Mouse (Mus musculus): ENCODE measurements around the gene Zbtb5.
"Not testable (repeated sequence)": the region's sequence is repeated elsewhere in the genome, so short reads cannot be mapped to it uniquely, and the experiment has no call there.

Gene Zbtb5

DNA sequence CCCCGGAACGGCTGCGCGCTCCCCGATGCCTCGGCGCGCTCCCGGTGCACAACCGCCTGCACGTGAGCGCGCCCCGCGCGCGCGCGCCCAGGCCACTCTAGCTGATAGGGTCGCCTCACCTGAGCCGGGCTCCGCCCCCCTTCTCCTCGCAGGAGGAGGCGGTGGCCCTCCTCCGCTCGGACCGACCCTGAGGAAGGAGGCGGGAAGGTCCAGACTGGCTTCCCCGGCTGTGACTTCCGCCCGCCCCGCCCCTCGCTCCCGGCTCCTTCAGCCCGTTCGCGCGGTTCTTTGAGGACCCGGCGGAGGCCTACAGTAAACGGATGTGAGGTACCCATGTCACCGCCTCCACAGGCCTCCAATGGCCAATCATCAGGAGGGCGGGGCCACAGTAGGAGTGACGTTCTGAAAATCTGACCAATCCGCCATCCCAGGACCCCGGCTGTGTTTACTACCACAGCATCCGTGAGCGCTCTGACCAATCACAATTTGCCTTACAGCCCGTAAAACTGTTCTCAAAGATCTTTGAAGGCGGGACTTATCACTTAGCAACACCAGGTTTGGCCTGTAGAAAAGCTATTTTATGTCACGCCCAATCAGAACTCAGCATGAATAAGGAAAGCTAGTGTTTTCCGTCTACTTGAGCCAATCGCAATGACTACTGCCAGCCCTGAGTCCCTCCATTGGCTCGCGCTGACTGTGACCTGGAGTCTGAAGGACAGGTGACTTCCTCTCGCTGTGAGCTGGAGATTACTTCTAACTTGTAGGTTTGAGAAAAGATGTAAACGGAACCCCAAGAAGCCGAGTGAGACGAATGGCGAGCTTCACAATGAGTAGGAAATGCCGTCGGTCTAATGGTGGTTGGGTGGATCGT is at the start of gene Zbtb5:
TSS of gene Zbtb5 (minus strand) at position 308 of the 871 bp plus-strand sequence.
- peak; percentile 100 for DNase-seq (ENCODE audit: extremely low spot score, low read depth, low spot score)

DNA sequence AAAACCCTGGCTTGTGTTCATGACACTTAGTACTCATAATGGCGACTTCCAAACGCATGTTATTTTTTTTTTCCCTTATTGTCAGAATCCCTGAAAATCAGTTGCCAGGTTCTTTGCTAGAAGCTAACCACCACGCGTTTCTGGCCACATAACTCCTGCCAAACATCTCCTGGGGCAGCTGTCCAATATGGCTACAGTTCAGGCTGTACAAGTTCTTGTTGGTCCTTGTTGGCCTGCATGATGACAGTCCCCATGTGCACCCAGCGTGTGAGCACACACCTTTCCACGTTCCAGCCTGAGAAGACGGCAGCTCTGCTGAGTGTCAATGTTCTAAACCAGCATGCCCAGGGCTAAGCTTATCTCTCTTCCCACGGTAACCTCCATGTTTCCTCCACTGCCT is 43.2 kb upstream of the Zbtb5 start:
- DNase-seq (ENCODE audit: extremely low spot score, low read depth, low spot score), result no peak

DNA sequence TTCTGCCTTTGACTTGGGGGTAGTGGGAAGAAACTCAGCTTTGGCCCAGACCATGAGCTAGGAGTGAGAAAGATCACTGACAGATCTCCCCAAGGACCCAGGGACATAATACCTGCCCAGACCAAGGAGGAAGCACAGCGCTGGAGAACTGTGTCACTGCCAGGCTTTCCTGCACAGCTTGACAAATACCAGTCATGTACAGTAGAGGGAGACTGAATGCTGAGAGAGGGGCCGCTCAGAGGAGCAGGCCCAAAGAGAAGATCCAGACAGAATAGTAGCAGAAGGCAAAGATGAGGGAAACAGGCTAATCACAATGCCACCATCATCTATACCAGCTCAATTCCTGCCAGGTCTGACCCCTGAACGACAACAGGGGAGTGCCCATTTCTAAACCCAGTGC is 42.6 kb upstream of the Zbtb5 start:
- no peak for DNase-seq (ENCODE audit: extremely low spot score, low read depth, low spot score)

DNA sequence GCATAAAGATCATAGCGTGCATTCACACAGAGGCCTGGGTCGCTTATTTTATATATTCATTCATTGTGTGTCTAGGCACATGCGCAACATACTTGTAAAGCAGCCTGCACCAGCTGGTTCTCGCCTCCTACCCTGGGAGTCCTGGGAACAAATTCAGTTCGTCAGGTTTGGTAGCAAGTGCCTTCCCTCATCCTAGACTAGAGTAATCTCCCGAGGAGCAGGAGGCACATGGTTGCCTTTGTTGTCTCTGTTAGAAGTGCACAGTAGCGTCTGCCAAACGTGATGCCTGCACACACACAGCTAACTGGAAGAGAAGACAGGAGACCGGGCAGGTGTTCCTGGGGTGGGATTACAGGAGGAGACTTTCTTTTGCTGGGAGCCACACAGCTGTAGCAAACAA is 35.7 kb upstream of the Zbtb5 start:
- no peak for DNase-seq (ENCODE audit: extremely low spot score, low read depth, low spot score)

DNA sequence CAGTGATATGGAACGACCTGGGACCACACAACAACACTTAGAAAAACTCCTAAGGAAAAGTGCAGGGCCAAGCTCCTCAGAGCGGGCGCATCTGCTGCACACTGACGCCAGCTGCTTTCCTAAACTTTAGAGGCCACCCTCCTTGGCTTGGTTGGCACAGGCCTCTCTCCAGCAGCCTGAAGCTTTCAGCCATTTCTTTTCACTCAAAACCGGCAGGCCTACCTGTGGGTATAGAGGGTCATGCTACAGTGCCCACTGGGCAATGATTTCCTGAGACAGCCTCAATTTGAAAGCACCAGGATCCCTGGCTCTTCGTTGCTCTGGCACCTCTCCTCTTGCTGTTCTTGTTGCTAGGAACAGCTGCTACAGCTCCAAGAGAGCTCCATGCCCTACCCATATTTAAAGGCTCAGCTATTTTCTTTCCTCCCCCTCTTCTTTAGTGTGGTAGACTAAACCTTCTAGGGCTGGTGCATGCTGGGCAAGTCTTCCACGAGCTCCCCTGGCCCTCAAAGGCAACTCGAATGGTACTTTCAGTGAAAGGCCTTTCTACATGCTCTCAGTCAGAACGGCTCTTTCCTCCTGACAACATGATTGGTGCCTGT is 35.2 kb upstream of the Zbtb5 start:
- DNase-seq (ENCODE audit: extremely low spot score, low read depth, low spot score), result no peak

DNA sequence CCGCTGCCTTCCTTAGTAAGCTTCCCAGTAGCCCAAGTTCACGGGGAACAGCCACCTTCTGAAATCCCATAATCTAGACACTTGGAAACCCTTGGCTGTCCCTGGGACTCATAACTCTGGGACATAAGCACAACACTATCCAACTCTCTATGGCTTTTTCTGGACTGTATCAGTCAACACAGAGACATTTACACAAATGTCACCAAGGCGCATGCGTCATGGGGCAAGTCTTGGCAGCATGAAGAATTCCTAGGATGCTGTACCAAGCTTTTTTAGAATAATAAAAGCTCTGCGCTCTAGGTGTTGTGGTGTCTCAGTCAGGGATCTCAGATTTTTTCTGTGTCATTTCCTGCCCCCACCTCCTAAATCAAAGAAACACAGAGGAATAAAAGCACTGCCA is 34.5 kb upstream of the Zbtb5 start:
- no peak for DNase-seq (ENCODE audit: extremely low spot score, low read depth, low spot score)

DNA sequence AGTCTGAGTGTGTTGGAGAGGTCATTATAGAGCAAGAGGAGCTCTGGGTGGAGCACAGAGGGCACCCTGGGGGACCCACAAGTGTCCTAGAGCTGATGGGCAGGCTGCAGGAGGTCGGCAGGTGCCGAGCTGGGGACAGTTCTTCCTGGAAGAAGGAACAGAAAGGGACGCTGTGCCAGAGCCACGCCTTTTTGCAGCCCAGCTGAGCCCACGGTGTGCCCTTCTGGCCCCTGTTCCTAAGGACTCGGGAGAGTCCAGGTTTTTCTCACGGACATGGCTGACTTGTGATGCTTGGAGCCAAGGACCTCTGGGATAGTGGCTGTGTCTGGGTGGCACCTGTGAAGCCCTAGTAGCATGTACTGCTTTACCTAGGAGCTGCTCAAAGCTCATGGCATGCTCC is 28.6 kb upstream of the Zbtb5 start:
- no peak for DNase-seq (ENCODE audit: extremely low spot score, low read depth, low spot score)

DNA sequence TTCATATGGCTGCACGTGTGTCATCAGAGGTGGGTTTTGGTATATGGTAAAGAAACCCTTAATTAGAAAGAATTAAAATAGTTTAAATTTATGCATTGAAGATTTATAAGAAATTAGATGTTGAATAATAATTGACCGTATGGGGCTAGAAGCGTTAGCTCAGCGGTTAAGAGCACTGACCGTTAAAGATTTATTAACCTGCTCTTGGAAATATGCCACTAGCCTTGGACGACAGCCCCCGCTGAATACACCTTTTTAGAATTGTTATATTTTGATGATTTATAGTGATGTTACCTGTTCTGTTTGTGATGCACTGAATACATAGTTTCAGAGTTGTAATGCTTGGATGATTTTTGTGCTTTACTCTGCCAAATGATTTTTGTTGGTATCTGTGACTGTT is 27.3 kb upstream of the Zbtb5 start:
- not testable (repeated sequence) for DNase-seq (ENCODE audit: extremely low spot score, low read depth, low spot score)

DNA sequence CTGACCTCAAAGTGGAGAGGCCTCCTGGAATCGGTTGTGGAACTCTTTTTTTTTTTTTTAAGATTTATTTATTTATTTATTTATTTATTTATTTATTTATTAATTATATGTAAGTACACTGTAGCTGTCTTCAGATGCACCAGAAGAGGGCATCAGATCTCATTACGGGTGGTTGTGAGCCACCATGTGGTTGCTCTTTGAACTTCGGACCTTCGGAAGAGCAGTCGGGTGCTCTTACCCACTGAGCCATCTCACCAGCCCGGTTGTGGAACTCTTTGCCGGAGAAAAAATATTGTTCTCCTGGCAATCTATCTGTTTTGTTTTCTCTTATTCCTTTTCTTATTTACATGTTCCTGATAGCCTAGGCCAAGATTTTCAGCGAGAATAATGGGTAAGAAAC is 26.7 kb upstream of the Zbtb5 start:
- DNase-seq (ENCODE audit: extremely low spot score, low read depth, low spot score), result not testable (repeated sequence)

DNA sequence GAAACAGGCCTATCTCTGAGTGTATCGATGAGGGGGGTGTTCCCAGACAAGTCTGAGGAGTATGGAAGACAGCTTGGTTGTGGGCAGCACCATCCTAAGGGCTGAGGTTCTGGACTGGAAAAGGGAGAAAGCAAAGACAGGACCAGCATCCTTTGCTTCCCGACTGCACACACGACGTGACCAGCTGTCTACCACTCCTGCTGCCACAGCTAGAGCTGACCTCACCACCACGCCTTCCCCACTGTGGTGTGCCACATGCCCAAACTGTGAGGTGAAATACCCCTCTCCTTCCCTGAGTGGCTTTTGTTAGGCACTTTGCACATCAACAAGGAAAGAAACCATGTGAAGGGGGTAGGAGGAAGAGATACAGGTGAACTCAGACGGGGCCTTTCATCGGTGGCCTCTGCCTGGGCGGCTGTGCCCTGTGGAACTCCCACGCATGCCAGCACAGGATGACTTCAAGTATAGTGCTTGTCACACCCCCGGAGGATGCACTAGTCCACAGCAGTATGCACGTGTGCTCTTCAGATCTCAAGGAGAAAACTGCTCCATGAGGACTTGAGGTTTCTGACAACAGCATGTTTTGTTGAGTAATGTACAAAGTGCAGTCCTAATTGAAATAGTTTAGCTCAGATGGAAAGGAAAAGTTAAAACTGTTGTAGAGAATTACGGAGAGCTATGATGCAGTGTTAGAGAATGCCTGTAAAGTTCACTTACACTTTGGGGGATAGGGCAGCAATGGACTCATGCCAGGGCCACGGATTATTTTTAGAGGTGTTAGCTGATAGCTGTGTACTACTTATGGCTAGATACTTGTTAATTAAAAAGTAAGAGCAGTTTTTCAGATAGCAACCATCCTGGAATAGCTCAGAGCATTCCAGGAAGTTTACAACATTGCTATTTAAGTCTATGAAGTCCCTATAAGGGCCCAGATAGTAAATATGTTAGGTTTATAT is 25.5 kb upstream of the Zbtb5 start:
- DNase-seq (ENCODE audit: extremely low spot score, low read depth, low spot score), result no peak

DNA sequence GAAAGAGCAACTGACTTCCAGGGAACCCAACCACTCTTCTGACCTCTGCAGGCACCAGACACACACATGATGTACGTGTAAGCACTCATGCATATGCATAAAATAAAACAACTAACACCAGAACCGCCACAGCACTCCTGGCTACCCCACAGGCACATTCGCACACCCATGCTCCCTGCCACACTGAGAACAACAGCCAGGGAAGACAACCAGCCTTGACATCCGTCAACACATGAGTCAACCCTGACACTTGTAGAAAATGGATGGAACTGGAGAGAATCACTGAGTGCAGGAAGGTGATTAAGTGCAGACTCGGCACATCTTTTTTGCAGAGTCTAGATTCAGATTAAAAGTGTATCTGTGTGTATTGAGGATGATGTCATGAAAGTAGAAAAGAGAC is 24.4 kb upstream of the Zbtb5 start:
- DNase-seq (ENCODE audit: extremely low spot score, low read depth, low spot score), result no peak

DNA sequence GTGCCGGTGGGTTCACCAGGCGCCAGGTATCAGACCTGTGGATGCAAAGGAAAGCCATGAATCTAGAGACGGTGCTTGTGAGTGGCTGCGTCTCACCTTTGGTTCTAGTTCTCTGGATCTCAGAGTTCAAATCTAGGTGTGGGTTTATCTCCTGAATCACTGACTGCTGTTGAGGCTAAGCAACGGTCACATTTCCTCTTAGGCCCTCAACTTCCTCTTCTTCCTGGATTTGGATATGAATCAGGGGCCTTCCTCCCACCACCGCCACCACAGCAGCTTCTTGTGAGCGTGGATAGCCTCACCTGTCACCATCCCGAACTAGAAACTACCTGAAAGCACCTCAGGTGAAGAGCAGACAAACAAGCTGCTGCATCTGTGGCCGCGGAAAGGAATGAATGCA is 23.8 kb upstream of the Zbtb5 start:
- no peak for DNase-seq (ENCODE audit: extremely low spot score, low read depth, low spot score)

DNA sequence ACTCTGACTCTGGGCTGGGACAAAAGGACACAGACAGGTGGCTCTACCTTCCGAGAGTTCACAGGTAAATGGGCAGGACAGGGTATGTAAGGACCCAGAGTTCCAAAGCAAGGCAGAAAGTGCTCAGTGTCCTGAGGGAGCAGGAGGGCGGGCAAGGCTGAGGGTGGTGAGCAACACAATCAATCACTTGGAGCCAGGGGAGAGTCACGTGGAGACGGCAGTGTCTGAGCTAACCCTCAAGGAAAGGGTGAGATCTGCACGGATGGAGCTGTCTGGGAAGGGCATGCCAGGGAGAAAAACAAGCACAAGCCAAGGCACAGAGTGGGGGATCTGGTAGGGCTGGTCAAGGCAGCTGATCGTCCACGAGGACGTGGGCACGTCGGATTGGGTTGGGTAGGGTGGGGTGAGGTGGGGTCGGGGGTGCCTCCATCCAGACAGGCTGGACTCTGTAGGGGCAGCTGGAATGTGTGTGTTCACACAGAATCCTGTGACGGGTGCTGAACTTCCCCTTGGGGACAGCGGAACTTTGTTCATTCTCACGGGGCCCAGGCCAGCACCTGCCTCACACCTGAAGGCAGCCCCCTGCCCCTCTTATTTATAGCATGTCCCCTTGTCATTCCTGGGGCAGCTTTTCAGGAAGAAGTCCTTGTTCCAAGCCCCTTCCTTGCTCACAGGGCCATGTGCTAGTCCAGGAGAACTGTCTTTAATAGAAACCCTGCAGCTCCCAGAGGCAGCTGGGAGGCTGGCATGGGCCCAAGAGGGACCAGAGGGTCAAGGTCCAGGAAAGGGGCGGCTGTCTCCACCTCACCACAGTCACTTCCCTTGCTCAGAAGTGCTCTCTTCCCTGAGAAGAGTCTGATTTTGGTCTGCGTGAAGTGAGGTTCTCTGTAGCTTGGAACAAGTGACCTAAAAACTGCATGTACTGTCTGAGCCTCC is 22.7 kb upstream of the Zbtb5 start:
- DNase-seq (ENCODE audit: extremely low spot score, low read depth, low spot score), result no peak

DNA sequence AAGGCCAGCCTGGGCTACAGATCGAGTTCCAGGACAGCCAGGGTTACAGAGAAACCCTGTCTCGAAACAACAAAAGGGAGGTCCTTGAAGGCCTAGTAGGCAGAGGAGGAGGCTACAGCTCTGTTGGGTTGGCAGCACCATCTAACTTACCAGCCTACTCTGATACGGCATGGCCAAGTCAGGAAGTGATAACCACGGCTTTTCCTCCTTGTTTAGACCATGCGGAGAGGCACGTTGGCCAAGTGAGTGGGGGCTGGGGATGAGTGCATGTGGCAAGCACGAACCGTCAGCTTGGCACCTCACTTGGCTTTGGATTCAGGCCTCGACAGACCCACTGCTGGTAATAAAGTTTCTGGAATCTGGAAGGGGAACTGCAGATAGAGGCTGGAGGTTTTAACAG is 20.4 kb upstream of the Zbtb5 start:
- no peak for DNase-seq (ENCODE audit: extremely low spot score, low read depth, low spot score)

DNA sequence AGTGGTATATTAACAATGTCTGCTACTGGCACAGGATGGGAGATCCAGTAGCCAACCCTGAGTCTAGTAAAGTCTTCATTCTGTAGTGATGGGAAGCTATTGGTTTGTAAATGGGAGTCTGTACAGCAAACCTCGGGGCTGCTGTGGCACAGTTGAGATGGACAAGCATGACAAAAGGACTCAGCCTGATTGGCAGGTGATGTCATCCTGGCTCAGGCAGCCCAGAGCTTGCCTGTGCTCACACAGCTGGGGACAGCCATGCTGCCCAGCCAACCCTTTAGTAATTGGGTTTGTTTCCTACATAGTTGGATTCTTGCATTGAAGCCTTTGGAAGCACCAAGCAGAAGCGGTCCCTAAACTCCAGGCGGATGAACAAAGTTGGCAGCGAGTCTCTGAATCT is 14.2 kb upstream of the Zbtb5 start:
- no peak for DNase-seq (ENCODE audit: extremely low spot score, low read depth, low spot score)

DNA sequence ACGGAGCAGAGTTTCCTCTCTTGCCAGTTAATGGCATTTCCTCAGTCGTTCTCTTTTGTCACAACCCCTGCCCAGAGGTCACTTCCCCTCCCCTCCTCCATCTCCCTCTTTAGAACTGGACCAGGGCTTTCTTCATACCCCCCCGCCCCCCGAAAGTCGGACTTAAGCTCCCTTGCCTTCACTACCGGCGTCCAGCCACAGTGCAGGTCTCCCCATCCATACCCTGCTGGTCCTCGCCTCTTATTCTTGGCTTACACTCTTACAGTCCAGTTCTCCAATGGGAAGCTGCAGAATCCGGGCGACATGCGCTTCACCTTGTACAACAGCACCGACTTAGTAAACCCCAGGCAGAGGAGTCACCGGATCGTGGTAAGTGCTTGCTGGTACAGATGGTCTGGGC is 6.8 kb upstream of the Zbtb5 start:
- DNase-seq (ENCODE audit: extremely low spot score, low read depth, low spot score), result no peak

DNA sequence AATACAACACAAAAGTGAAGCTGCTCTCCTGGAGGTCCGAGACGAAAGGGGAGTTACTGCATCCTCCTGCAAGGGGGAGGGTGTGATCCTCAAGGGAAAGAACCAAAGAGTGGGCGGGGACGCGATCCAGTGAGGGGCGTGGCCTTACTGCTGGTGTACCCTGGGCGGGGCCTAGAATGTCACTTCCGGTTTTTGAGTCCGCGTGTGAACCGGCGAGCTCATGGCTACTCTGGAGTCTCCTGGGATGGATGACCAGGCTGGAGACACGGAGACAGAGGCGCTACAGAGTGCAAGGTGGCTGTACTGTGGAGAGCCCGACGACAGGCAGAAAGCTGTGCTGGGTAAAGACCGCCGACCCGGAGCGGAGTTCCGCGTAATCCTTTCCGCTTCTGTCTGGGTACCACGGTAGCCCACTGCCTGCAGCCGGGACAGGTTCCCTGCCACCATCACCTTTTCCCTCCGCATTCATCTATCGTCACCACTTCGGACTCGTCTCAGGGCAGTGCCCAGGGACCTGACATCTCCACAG is 6.3 kb upstream of the Zbtb5 start, which contains the start of gene Polr1e:
TSS of gene Polr1e (plus strand) at position 132 of the 529 bp plus-strand sequence.
- peak; percentile 89 for DNase-seq (ENCODE audit: extremely low spot score, low read depth, low spot score)

DNA sequence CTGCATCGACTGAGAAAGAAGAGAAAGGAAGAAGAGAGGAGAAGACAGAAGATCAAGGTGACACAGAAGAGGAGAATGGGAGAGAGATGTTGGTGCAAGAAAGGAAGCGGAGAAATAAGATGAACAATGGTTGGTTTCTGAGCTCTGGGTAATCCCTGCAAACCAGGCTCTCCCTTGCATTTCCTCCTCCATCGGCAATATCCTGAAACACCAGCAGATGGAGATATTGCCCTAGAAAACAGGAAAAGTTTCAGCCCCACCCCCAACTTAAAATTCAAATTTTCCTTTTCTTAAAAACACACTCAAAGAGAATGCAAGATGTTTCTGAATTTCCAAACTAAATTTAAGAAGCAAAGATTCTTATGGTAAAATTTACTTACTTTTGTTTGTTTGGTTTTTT is 3.4 kb upstream of the Zbtb5 start:
- no peak for DNase-seq (ENCODE audit: extremely low spot score, low read depth, low spot score)

DNA sequence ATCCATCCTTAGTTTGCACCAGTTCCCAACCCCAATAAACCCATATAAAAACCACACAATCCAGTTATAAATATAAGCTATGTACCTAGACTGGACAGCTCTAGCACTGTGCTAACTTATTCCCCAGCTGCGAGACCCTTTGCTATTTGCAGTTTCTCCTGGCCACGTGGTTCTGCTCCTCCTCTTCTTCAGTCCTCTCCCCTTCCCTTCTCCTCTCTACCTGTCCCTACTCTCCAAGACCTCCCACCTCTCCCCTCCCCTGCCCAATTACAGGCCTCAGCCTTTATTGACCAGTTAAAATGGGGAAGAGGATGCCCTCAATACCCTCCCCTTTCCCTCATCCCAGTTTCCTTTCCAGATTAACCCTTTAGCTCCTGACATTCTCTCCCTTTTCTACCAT is 1.3 kb upstream of the Zbtb5 start:
- DNase-seq (ENCODE audit: extremely low spot score, low read depth, low spot score), result no peak

DNA sequence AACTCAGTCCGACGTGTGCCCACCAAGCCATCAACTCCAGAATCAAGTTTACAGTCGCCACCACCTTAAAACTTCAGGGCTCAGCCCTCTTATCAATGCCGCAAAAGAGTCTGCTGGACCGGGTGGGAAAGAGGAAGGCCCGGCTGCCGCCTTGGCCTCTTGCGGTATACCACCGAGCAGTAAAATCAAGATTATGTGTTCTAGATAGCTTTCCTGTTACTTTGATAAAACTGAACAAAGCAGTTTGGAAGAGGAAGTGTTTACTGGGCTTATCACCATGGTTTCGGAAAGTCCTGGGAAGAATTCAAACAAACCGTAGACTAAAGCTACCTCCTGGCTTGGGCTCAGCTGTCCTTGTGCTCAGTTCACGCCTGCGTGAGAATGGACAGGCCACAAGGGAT is 819 bp upstream of the Zbtb5 start:
- no peak for DNase-seq (ENCODE audit: extremely low spot score, low read depth, low spot score)

All from hindlimb bud, embryonic 11.5 days (tissue).